Mouse (Mus musculus) urinary bladder, adult 2 months (tissue): ENCODE data around the gene Cdx2. TPM values are rescaled to one million over a fixed set of nuclear protein-coding genes. Genes with fewer than 3 reads are reported as not detected.

Source experiments
- DNase-seq: peaks from one replicate; pipeline ENCODE4 v3.0.0; 2022; ENCODE audit warnings: low spot score
- polyA plus RNA-seq: library from polyadenylated mRNA; depleted of rRNA; stranded (reverse); fragments of >200 nt; gene quantifications from 2 replicates; pipeline ENCODE4 v1.2.3, GENCODE M21; 2012; rRNA removed

The Cdx2 gene
- polyA plus RNA-seq, result not detected in 2 replicates

- no peak for DNase-seq
These were observed at the start of gene Cdx2 for GRCm38 (mm10) chr5:147306638-147307397. TSS of gene Cdx2 (minus strand) at chr5:147307270.

- no peak for DNase-seq
These were observed 49.4 kb upstream of the Cdx2 start for GRCm38 (mm10) chr5:147356260-147357055.

DNA sequence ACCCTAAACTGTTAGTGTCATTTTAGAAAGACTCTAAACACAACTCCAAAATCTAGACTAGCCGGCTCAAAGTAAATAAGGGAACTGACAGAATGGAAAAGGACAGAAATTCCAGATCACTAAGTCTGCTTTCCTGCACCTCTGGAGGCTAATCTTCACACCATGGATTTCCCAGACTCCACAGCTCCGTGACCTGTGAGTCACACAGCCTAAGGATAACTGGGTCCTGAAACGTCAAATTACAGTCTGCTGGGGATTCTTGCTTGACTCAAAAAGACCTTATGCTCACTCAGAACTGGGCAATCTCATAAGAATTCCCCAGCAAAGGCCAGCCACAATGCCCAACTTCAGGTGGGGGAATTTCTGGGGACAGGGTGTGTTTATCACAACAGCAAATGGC is 48.7 kb upstream of the Cdx2 start:
- no peak for DNase-seq

DNA sequence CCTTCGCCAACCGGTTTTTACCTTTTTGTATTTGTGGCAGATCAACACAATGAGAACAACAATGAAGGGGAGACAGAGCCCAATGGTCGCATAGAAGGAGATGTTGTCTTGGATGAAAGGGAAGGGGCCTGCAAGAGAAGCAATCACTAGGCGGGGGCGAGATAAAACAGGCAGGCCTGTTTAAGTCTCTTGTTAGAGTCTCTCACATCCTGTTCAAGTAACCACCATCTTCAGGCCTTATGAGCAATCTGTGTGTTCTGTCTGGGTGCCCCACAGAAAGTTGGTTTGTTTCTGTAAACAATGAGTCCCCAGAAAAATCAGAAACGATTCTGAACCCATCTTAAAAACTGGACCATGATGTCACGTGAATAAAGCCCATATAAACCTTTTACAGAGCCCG is 47.9 kb upstream of the Cdx2 start:
- no peak for DNase-seq

- no peak for DNase-seq
These were observed 47.2 kb upstream of the Cdx2 start for GRCm38 (mm10) chr5:147354161-147354780.

GRCm38 (mm10) chr5:147351931-147352330 is 44.9 kb upstream of the Cdx2 start:
- no peak for DNase-seq

- DNase-seq, result no peak
These were observed 38.9 kb upstream of the Cdx2 start for GRCm38 (mm10) chr5:147345981-147346380.

DNA sequence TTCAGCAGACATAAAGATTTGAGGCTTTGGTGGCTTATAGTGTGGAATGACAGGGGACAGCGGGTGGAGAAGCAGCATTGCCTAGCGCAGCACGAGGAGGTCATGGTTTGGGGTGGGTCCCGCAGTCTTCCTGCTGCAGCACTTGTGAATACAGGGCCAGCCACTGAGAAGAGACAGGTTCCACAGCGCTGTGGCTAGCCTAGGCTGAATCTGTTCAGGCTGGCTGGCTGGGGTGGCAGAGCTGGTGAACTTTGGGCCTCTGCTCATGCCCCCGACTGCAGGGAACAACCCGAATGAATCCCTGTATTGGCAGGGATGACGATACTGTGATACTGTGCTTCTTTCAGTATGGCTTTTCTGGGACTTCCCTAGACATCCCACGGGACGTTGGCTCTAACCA is 36.8 kb upstream of the Cdx2 start:
- DNase-seq, result no peak

GRCm38 (mm10) chr5:147342901-147343300 is 35.8 kb upstream of the Cdx2 start:
- DNase-seq, result no peak

DNA sequence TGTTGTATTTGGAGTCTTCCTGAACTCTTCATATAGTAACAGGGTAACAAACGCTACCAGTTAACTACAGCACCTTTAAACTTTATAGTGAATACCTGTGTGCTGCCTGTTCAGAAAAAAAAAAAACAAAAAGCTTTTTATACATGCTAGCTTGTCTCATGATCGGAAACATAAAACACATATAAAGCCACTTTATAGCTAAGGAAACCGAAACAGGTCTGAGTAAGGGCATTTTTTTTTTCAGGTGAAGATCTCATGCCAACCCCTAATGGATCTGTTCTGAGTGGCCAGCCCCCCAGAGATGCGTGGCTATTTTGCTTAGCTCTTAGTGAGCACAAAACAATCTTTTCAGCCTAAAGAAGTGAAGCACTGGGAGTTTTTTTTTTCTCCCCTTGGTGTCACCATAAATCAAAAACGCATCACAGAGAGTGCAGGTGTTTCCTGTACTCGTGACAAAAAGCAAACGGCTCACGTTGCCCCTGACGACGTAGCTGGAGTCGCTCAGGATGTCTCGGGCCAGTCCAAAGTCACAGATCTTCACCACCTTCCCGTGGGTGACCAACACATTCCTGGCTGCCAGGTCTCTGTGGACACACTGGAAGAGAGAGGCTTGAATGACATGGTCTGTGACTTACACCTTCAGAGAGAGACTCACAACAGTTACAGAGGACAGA is 33.8 kb upstream of the Cdx2 start:
- DNase-seq, result no peak

GRCm38 (mm10) chr5:147339560-147339959 is 32.5 kb upstream of the Cdx2 start:
- no peak for DNase-seq

- no peak for DNase-seq
These were observed 31.9 kb upstream of the Cdx2 start for GRCm38 (mm10) chr5:147338967-147339366.

DNA sequence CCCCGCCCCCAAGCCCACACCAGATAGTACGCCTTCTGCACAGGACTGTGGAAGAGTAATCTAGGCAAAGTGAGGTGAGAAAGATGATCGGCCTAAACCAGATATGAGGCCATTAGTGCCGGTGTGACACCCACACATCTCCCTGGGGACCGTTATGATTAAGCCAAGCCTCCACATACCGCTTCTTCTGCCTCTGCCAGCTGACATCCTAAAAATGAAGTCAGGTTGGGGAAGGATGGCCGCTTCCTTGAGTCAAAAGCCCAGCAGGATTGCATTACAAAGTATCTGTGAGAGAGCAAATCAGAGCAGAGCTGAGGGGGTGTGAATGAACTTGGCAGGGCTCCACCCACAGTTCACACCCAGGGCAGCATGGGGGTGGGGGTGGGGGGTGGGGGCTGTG is 25.6 kb upstream of the Cdx2 start:
- no peak for DNase-seq

- no peak for DNase-seq
These were observed 24.5 kb upstream of the Cdx2 start for GRCm38 (mm10) chr5:147331547-147331946.

GRCm38 (mm10) chr5:147329946-147330345 is 22.9 kb upstream of the Cdx2 start:
- no peak for DNase-seq

DNA sequence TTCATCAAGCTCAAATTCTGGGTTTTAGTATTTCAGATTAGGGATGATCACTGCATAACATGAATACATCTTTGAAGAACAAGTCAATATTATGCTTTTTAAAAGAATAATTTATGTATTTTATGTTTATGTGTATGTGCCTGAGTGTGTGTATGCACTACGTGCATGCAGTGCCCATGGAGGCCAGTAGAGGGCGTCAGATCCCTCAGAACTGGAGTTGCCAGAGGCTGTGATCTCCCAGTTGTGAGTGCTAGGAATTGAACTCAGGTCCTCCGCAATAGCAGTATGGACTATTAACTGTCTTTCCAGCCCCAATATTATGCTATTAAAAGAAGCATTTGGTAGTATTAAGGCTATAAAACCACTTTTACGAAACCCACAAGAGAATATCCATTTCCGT is 20.6 kb upstream of the Cdx2 start:
- no peak for DNase-seq

DNA sequence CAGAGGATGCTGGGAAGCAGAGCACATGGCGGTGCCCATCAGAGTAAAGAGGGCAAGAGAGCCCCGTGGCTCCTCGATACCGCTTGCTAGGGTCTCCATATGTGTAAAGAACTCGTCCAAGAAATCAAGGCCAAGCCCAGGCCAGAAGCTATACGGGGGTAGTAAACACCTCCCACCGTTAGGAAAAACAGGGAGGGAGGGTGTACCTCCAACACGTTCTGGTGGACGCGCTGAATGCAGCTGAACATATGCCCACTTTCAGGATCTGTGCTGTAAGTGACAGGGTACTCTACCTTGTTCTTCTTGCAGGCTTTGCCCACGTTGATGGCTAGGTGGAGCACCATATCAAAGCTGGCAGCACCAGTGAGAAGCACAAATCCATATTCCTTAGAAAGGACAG is 18.9 kb upstream of the Cdx2 start:
- no peak for DNase-seq

- peak; percentile 55 for DNase-seq
These were observed 16.3 kb upstream of the Cdx2 start for GRCm38 (mm10) chr5:147323237-147323917.

DNA sequence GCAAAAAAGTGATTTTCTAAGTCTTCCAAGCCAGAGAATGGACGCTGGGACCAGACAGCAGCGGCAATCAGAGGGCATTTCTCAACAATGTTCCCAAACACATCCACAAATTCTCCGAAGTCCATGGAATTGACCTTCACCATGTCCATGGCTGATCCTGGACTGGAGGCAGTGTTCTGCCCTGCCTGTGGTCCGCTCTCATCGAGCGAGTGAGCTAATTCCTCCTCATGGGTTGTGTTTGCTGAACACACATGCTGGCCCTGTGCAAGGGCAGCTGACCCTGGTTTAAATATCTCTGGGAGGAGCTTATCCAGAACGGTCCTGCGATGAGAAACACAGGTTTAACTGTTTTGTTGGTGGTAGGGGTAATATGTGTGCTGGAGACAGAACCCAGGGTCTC is 15.1 kb upstream of the Cdx2 start, which contains the start of gene Urad:
Urad (minus strand) TSS at position 258 of the 400 bp plus-strand sequence.
- no peak for DNase-seq

DNA sequence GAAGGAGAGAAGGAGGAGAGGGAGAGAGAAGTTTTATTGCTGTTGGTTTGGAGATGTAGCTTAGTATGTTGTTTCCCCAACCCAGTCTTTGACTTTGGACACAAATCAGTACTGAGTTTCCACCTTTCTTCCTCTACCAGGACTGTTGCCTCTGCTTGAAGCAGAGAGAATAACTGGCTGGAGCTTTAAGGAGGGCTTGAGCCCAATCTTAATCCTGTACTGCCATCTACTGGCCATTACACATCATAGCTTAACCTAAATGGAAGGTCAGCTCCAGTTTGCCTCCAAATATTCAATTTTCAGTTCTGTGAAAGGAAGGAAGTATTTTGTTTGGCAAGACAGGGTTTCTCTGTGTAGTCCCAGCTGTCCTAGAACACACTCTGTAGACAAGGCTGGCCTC is 12.6 kb upstream of the Cdx2 start:
- no peak for DNase-seq

GRCm38 (mm10) chr5:147317991-147318390 is 10.9 kb upstream of the Cdx2 start:
- no peak for DNase-seq
